Mouse (Mus musculus) forebrain, embryonic 16.5 days (tissue): Measurements from ENCODE around the gene Ptcd1. TPM values are rescaled to one million over a fixed set of nuclear protein-coding genes. Genes with fewer than 3 reads are reported as not detected.

Experiments
- ATAC-seq: fragments of 200-750 bp; cut with Nextera tagmentation; 2 replicates; pipeline ENCODE4 v1.8.0; 2017; ENCODE audit warnings: mild to moderate bottlenecking, moderate library complexity
- H3K27ac ChIP-seq: fragments of 300-500 bp; sonication (generic); 2 replicates; pipeline ENCODE4 v1.5.1; 2014; ENCODE audit warnings: low read length, control low read depth
- H3K27me3 ChIP-seq: fragments of 300-500 bp; sonication (generic); replicated peaks from 2 replicates; pipeline ENCODE4 v1.6.1; 2014; ENCODE audit warnings: low read length; ENCODE audit not compliant: control insufficient read depth, insufficient read depth
- H3K36me3 ChIP-seq: fragments of 300-500 bp; sonication (generic); 2 replicates; pipeline ENCODE4 v1.6.1; 2014; ENCODE audit not compliant: control insufficient read depth, insufficient read depth
- H3K4me1 ChIP-seq: fragments of 300-500 bp; sonication (generic); replicated peaks from 2 replicates; pipeline ENCODE4 v1.6.1; 2014; ENCODE audit warnings: low read length; ENCODE audit not compliant: control insufficient read depth, insufficient read depth
- H3K4me2 ChIP-seq: fragments of 300-500 bp; sonication (generic); 2 replicates; pipeline ENCODE4 v1.6.1; 2014; ENCODE audit warnings: mild to moderate bottlenecking, low read length, control low read depth
- H3K4me3 ChIP-seq: fragments of 300-500 bp; sonication (generic); replicated peaks from 2 replicates; pipeline ENCODE4 v1.5.1; 2014; ENCODE audit warnings: mild to moderate bottlenecking, low read length, control low read depth
- H3K9ac ChIP-seq: fragments of 300-500 bp; sonication (generic); replicated peaks from 2 replicates; pipeline ENCODE4 v1.6.1; 2014; ENCODE audit warnings: low read depth, low read length, control low read depth
- H3K9me3 ChIP-seq: fragments of 300-500 bp; sonication (generic); 2 replicates; pipeline ENCODE4 v1.6.1; 2016; ENCODE audit warnings: low read length; ENCODE audit not compliant: control insufficient read depth
- WGBS: fragments of 180-500 bp; shearing (Covaris S2); extraction: QIAGEN DNeasy Blood & Tissue Kit; methylation state at CpG from one replicate; pipeline ENCODE4 v1.1.7; 2014; 5-methylcytosine and 5-hydroxymethylcytosine counted together
- polyA plus RNA-seq: library from polyadenylated mRNA; unstranded; fragments of >200 nt; fragmentation: Nextera tagmentation; extraction: Ambion mirVana; gene quantifications from 2 replicates; pipeline ENCODE4 v1.2.1, GENCODE M21; 2015

Gene Ptcd1
- polyA plus RNA-seq, 1 experiment from 2014 or later, result 25.8 TPM

GRCm38 (mm10) chr5:145185244-145185643 lies 18.3 kb upstream of the Ptcd1 start:
- peaks cover 30% of the 10 kb centered on the region for H3K36me3 ChIP-seq
- H3K27ac ChIP-seq, result no peak overlapping the region
- H3K27me3 ChIP-seq, result no peaks in the 10 kb centered on the region
- no peak overlapping the region for H3K4me3 ChIP-seq
- no peaks in the 10 kb centered on the region for H3K9me3 ChIP-seq
- ATAC-seq, result no peak
- no peak overlapping the region for H3K9ac ChIP-seq
- H3K4me2 ChIP-seq, result no peak overlapping the region
- WGBS, result 94% methylated on average over 2 of the region's 2 CpGs
- H3K4me1 ChIP-seq, result peaks cover 12% of the 10 kb centered on the region

GRCm38 (mm10) chr5:145178461-145178980 lies 11.6 kb upstream of the Ptcd1 start:
- no peaks in the 10 kb centered on the region for H3K27me3 ChIP-seq
- H3K4me1 ChIP-seq, result no peaks in the 10 kb centered on the region
- no peak for ATAC-seq
- no peak overlapping the region for H3K9ac ChIP-seq
- no peak overlapping the region for H3K4me2 ChIP-seq
- WGBS, result 86% methylated on average over 18 of the region's 18 CpGs
- H3K36me3 ChIP-seq, result peaks cover 42% of the 10 kb centered on the region
- H3K4me3 ChIP-seq, result no peak overlapping the region
- no peak overlapping the region for H3K27ac ChIP-seq
- no peaks in the 10 kb centered on the region for H3K9me3 ChIP-seq

DNA sequence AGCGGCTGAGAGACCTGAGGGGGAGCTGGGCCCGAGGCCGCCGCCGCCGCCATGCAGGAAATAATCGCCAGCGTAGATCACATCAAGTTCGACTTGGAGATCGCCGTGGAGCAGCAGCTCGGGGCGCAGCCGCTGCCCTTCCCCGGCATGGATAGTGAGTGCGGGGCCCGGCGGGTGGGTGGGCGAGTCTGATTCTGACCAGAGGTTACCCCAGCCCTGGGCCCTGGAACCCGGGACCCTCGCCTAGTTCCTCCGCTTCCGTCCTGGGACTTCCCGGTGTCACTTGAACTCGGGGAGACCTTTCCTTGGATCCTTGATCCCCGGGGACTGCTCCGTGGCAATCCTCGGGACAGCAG lies 376 bp upstream of the Ptcd1 start:
- Histone ChIP-seq H3K36me3 (peaks cover 8% of the 10 kb centered on the region), H3K4me2 (peak overlapping the region; percentile 97), H3K27me3 (no peaks in the 10 kb centered on the region), H3K4me3 (peak overlapping the region; percentile 96), H3K4me1 (peaks cover 22% of the 10 kb centered on the region), H3K27ac (peak overlapping the region; percentile 49), H3K9me3 (no peaks in the 10 kb centered on the region), H3K9ac (peak overlapping the region; percentile 88)
- under 1% methylated on average over 28 of the region's 28 CpGs for WGBS
- peak; percentile 62 for ATAC-seq

DNA sequence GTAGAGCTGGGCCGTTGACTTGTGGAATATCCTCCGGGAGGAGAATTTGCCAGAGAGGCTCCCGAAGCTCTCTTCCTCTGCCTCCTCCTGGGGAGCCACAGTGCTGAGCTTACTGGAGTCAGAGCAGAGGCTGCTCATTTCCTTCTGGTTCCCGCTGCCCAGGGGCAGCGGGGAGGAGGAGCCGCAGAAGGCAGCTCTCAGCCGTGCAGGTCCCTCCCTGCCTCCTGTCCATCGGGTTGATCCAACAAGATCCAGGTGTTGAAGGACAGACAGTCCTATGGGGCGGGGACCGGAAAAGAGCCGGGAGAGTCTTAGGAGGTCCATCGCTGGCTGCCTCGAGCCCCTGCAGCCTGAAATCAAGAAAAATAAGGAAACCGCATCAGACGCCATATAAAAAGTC lies 1.7 kb downstream of the Ptcd1 start:
- no peak overlapping the region for H3K27ac ChIP-seq
- WGBS, result 91% methylated on average over 15 of the region's 15 CpGs
- H3K9ac ChIP-seq, result no peak overlapping the region
- H3K27me3 ChIP-seq, result no peaks in the 10 kb centered on the region
- H3K4me1 ChIP-seq, result peaks cover 22% of the 10 kb centered on the region
- peaks cover 6% of the 10 kb centered on the region; the same call in 1 of the 2 replicates for H3K36me3 ChIP-seq
- H3K4me3 ChIP-seq, result no peak overlapping the region
- no peaks in the 10 kb centered on the region for H3K9me3 ChIP-seq
- no peak overlapping the region for H3K4me2 ChIP-seq
- ATAC-seq, result no peak

DNA sequence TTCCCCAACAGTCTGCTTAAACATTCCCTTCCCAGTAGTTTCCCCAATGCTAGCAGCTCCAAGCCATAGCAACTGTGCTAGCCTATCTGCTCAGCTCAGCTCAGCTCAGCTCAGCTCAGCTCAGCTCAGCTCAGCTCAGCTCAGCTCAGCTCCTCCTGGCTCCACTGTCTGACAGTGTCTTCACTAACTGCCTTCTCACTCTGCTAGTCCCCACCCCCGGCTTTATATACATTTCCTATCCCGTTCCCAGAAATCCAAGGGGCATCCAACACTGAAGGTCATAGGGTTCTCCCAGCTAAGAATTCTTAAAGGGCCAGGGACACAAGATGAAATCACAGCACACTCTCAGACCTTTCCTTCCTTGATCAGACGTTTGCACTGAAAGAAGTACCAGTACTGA lies 2.2 kb downstream of the Ptcd1 start:
- Histone ChIP-seq H3K4me2 (no peak overlapping the region), H3K27me3 (no peaks in the 10 kb centered on the region), H3K9me3 (no peaks in the 10 kb centered on the region), H3K27ac (no peak overlapping the region), H3K9ac (no peak overlapping the region), H3K4me1 (peaks cover 22% of the 10 kb centered on the region), H3K4me3 (no peak overlapping the region), H3K36me3 (peaks cover 10% of the 10 kb centered on the region)
- ATAC-seq, result no peak
- WGBS, result 80% methylated on average over 3 of the region's 3 CpGs

DNA sequence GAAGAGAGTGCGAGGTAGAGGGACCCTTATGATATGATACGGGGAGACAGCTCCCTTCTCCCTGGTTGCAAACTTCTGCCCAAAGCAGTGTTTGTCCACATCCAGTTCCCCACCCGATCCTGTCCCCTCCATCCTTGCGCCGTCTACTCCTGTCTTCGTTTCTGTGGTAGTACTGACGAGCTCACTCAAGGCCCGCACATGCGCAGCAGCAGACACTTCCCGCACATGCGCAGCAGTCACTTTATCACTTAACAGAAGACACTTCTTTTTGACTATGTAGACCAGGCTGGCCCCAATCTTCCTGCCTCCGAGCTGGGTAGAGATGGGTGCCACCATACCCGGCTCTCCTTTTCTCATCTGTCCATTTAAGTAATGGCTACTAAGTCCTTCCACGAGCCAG lies 5.5 kb downstream of the Ptcd1 start:
- no peak for ATAC-seq
- Histone ChIP-seq H3K9me3 (no peaks in the 10 kb centered on the region), H3K4me3 (no peak overlapping the region), H3K36me3 (peaks cover 25% of the 10 kb centered on the region), H3K4me2 (no peak overlapping the region), H3K9ac (no peak overlapping the region), H3K27ac (no peak overlapping the region), H3K27me3 (no peaks in the 10 kb centered on the region), H3K4me1 (peaks cover 8% of the 10 kb centered on the region)
- 95% methylated on average over 14 of the region's 14 CpGs for WGBS

GRCm38 (mm10) chr5:145152690-145153089 lies 14.2 kb downstream of the Ptcd1 start:
- no peak for ATAC-seq
- H3K27ac ChIP-seq, result no peak overlapping the region
- no peaks in the 10 kb centered on the region for H3K27me3 ChIP-seq
- peaks cover 44% of the 10 kb centered on the region for H3K36me3 ChIP-seq
- no peak overlapping the region for H3K4me2 ChIP-seq
- H3K9ac ChIP-seq, result no peak overlapping the region
- WGBS, result 94% methylated on average over 5 of the region's 5 CpGs
- H3K4me1 ChIP-seq, result no peaks in the 10 kb centered on the region
- no peaks in the 10 kb centered on the region for H3K9me3 ChIP-seq
- H3K4me3 ChIP-seq, result no peak overlapping the region

DNA sequence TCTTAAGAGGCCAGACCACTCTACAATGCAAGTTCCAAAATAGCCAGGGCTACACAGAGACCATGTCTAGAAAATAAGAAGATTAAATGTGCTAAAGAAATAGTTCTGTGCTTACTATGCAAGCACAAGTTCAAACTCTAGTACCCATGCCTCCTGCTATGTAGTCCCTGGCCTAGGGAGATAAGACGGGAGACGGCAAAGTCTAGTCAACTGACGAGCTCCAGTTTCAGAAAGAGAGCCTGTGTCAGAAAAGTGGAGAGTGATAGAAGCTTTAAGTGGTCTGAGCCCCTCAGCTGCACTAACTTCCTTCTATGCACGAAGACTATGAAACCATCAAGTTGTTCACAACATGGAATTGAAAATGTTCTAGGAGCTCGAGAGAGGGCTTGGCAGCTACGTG lies 17.6 kb downstream of the Ptcd1 start:
- ATAC-seq, result no peak
- peaks cover 57% of the 10 kb centered on the region for H3K36me3 ChIP-seq
- 91% methylated on average over 6 of the region's 6 CpGs for WGBS
- H3K4me2 ChIP-seq, result no peak overlapping the region
- no peaks in the 10 kb centered on the region for H3K4me1 ChIP-seq
- H3K9ac ChIP-seq, result no peak overlapping the region
- no peak overlapping the region for H3K27ac ChIP-seq
- no peaks in the 10 kb centered on the region for H3K9me3 ChIP-seq
- H3K4me3 ChIP-seq, result no peak overlapping the region
- H3K27me3 ChIP-seq, result no peaks in the 10 kb centered on the region

GRCm38 (mm10) chr5:145147748-145148147 lies 19.2 kb downstream of the Ptcd1 start:
- Histone ChIP-seq H3K9me3 (no peaks in the 10 kb centered on the region), H3K9ac (no peak overlapping the region), H3K36me3 (peaks cover 66% of the 10 kb centered on the region), H3K27me3 (no peaks in the 10 kb centered on the region), H3K4me1 (no peaks in the 10 kb centered on the region), H3K4me2 (no peak overlapping the region), H3K4me3 (no peak overlapping the region), H3K27ac (no peak overlapping the region)
- WGBS, result 95% methylated on average over 5 of the region's 5 CpGs
- no peak for ATAC-seq

GRCm38 (mm10) chr5:145140611-145141010 lies 26.3 kb downstream of the Ptcd1 start:
- Histone ChIP-seq H3K9ac (peak overlapping the region; percentile 89), H3K9me3 (no peaks in the 10 kb centered on the region), H3K4me2 (peak overlapping the region; percentile 99), H3K36me3 (peaks cover 36% of the 10 kb centered on the region), H3K4me3 (peak overlapping the region; percentile 73), H3K27me3 (no peaks in the 10 kb centered on the region), H3K27ac (peak overlapping the region; percentile 96), H3K4me1 (peaks cover 21% of the 10 kb centered on the region)
- 1% methylated on average over 18 of the region's 18 CpGs for WGBS
- 0 out of 2 replicates have a peak, but pooled peaks have one; percentile 1 for ATAC-seq
